Mouse (Mus musculus): ENCODE data around the gene Ccl1.

Ccl1 gene

DNA sequence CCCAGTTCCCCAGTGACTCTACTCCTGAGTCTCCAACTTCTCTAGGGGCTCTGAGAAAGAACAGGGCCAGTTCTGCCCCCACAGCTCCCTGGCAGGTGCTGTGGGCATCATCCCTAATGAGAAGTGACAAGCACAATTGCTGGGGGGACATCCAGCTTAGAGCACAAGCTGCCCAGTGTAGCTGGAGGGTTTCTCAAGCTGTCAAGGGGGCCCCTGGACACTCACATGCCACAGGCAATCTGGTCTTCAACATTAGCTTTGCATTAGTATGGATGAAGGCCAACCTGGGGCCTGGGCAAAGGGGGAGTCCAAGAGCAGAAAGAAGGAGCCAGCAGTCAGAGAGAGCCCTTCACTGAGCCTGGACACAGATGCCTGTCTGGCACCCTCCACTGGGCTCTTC is 14.6 kb downstream of the Ccl1 start:
- Histone ChIP-seq H3K4me1 (replicated peaks; ENCODE audit: low read depth, low read length) (no peaks in the 10 kb centered on the region), H3K36me3 (ENCODE audit: insufficient read depth, low read length) (no peaks in the 10 kb centered on the region), H3K4me3 (replicated peaks; ENCODE audit: low read length) (no peak overlapping the region), H3K9me3 (ENCODE audit: low read length) (peaks cover 16% of the 10 kb centered on the region), H3K27me3 (ENCODE audit: insufficient read depth, low read length) (no peaks in the 10 kb centered on the region; the same call in 1 of the 2 replicates)
- no peak for TF ChIP-seq CTCF (conservative IDR thresholded peaks at IDR 0.05; ENCODE audit: low read length)
- no peak for TF ChIP-seq NANOG (IDR thresholded peaks at IDR 0.05; ENCODE audit: borderline replicate concordance, low read length)
- no peak for TF ChIP-seq POU5F1 (IDR thresholded peaks at IDR 0.05; ENCODE audit: borderline replicate concordance, low read length)

DNA sequence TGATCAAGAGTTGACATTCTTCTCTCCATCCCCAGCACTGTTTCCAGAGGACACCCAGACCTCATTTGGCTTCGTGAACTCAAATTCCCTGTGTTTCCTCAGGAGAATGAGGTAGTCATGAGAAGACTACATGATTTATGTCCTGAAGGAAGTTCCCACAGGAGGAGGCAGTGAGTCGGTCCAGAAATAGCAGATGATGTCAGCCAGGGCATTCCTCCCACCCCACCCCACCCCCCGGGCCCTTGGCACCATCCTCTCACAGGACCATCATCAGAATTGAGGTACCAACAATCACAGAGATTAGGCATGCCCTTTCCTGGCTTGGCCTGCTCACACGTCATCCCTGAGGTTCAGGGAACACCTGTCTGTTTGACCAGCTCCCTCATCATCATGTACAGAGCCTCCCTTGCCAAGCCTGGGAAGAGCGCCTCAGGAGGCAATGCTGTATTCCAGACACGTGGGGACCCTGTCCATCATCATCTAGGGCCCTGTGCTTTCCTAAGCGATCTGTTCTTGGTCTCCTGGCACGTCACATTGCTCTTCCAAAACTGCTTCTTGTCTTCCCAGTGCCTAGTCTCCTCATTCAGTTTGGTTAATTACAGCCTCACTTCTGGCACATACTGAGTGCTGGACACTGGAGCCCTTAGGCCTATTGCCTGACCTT is 31.2 kb downstream of the Ccl1 start:
- Histone ChIP-seq H3K4me3 (replicated peaks; ENCODE audit: low read length) (no peak overlapping the region), H3K27me3 (ENCODE audit: insufficient read depth, low read length) (peaks cover 25% of the 10 kb centered on the region), H3K4me1 (replicated peaks; ENCODE audit: low read depth, low read length) (no peaks in the 10 kb centered on the region), H3K9me3 (ENCODE audit: low read length) (no peaks in the 10 kb centered on the region), H3K36me3 (ENCODE audit: insufficient read depth, low read length) (no peaks in the 10 kb centered on the region)
- no peak for TF ChIP-seq NANOG (IDR thresholded peaks at IDR 0.05; ENCODE audit: borderline replicate concordance, low read length)
- no peak for TF ChIP-seq POU5F1 (IDR thresholded peaks at IDR 0.05; ENCODE audit: borderline replicate concordance, low read length)
- TF ChIP-seq CTCF (conservative IDR thresholded peaks at IDR 0.05; ENCODE audit: low read length) = no peak

DNA sequence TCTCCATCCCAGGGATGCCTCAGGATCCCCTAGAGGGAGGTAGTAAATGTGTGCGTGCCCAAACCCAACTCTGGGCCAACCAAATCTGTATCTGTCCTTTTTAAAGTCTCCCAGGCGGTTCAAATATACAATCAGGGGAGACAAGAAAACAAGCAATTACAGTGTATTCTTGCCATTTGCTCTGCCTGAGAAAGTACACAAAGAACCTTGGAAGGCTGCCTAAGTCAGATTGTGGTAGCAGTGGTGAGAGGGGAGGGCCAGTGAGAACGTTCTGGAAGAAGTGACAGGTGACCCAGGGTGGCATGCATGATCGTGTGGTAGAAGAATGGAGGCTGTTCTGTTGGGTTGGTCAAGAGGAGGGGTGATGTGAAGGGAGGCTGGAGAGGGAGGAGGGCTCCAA is 46.4 kb downstream of the Ccl1 start:
- H3K4me3 ChIP-seq (replicated peaks; ENCODE audit: low read length) = no peak overlapping the region
- H3K9me3 ChIP-seq (ENCODE audit: low read length) = no peaks in the 10 kb centered on the region
- no peaks in the 10 kb centered on the region for H3K36me3 ChIP-seq (ENCODE audit: insufficient read depth, low read length)
- H3K4me1 ChIP-seq (replicated peaks; ENCODE audit: low read depth, low read length) = no peaks in the 10 kb centered on the region
- H3K27me3 ChIP-seq (ENCODE audit: insufficient read depth, low read length) = peaks cover 21% of the 10 kb centered on the region
- TF ChIP-seq CTCF (conservative IDR thresholded peaks at IDR 0.05; ENCODE audit: low read length) = no peak
- TF ChIP-seq NANOG (IDR thresholded peaks at IDR 0.05; ENCODE audit: borderline replicate concordance, low read length) = no peak
- no peak for TF ChIP-seq POU5F1 (IDR thresholded peaks at IDR 0.05; ENCODE audit: borderline replicate concordance, low read length)

DNA sequence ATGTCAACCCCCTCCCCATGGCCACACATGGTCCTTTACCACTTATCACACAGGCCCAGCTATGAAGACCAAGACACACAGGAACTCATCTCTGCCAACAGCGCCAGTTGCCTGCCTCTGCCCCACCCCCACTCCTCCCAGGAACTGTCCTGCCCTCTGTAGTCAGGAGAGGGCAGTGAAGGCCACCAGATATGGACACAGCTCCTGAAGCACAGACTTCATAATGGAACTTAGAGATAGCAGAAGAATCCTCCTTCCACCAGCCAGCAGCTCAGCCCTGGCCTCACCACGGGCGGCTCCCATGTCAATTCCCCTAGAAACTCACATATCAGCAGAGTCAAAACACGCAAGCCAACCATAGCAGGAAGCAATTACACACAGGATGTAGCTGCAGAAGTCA is 49.9 kb downstream of the Ccl1 start:
- Histone ChIP-seq H3K4me3 (replicated peaks; ENCODE audit: low read length) (no peak overlapping the region), H3K36me3 (ENCODE audit: insufficient read depth, low read length) (no peaks in the 10 kb centered on the region), H3K27me3 (ENCODE audit: insufficient read depth, low read length) (peaks cover 36% of the 10 kb centered on the region), H3K9me3 (ENCODE audit: low read length) (no peaks in the 10 kb centered on the region), H3K4me1 (replicated peaks; ENCODE audit: low read depth, low read length) (peaks cover 24% of the 10 kb centered on the region)
- TF ChIP-seq POU5F1 (IDR thresholded peaks at IDR 0.05; ENCODE audit: borderline replicate concordance, low read length) = no peak
- no peak for TF ChIP-seq NANOG (IDR thresholded peaks at IDR 0.05; ENCODE audit: borderline replicate concordance, low read length)
- TF ChIP-seq CTCF (conservative IDR thresholded peaks at IDR 0.05; ENCODE audit: low read length) = no peak

DNA sequence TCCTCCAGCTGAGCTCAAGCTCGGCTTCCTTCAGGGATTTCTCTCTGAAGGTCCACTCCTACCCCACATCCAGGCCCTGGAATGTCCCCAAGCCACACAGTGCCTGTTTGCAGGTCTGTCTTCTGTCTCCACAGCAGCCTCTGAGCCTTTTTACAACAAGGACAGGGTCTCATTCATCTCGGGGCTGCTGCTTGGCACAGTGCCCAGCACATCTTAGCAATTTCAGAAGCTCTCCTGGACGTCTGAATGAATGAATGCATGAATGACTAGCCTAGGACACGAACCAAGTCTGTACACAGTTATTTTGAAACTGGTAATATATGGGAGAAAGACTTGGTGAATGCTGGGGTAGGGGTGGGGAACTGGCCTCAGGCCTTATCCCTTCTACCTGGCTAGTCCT is 52.1 kb downstream of the Ccl1 start:
- Histone ChIP-seq H3K4me3 (replicated peaks; ENCODE audit: low read length) (no peak overlapping the region), H3K9me3 (ENCODE audit: low read length) (peaks cover 4% of the 10 kb centered on the region), H3K36me3 (ENCODE audit: insufficient read depth, low read length) (no peaks in the 10 kb centered on the region), H3K4me1 (replicated peaks; ENCODE audit: low read depth, low read length) (peaks cover 39% of the 10 kb centered on the region), H3K27me3 (ENCODE audit: insufficient read depth, low read length) (peaks cover 27% of the 10 kb centered on the region)
- TF ChIP-seq POU5F1 (IDR thresholded peaks at IDR 0.05; ENCODE audit: borderline replicate concordance, low read length) (no peak), NANOG (IDR thresholded peaks at IDR 0.05; ENCODE audit: borderline replicate concordance, low read length) (no peak), CTCF (conservative IDR thresholded peaks at IDR 0.05; ENCODE audit: low read length) (no peak)

DNA sequence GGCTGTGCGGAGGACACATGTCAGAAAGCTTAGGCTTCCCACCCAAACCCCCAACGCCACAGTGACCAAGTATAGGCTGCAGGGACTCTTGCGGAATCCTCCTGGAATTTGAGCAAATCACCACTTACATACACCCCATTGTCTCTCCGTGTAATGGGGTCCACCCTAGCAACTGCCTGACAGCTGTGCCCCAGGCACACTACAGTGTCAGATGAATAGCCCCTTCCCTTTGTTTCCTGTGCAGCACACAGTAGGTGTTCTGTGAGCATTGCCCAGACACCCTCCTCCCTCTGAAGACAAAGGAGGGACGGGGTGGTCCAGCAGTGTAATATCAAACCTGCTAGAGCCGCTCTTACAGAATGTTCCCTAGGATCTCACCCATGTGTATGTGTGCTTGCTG is 54.2 kb downstream of the Ccl1 start:
- peaks cover 19% of the 10 kb centered on the region for H3K27me3 ChIP-seq (ENCODE audit: insufficient read depth, low read length)
- TF ChIP-seq NANOG (IDR thresholded peaks at IDR 0.05; ENCODE audit: borderline replicate concordance, low read length) (no peak), POU5F1 (IDR thresholded peaks at IDR 0.05; ENCODE audit: borderline replicate concordance, low read length) (no peak), CTCF (conservative IDR thresholded peaks at IDR 0.05; ENCODE audit: low read length) (no peak)
- H3K4me3 ChIP-seq (replicated peaks; ENCODE audit: low read length) = 0 out of 2 replicates have a peak overlapping the region, but pooled peaks have one; percentile 10
- H3K36me3 ChIP-seq (ENCODE audit: insufficient read depth, low read length) = no peaks in the 10 kb centered on the region
- peaks cover 39% of the 10 kb centered on the region for H3K4me1 ChIP-seq (replicated peaks; ENCODE audit: low read depth, low read length)
- H3K9me3 ChIP-seq (ENCODE audit: low read length) = peaks cover 13% of the 10 kb centered on the region

DNA sequence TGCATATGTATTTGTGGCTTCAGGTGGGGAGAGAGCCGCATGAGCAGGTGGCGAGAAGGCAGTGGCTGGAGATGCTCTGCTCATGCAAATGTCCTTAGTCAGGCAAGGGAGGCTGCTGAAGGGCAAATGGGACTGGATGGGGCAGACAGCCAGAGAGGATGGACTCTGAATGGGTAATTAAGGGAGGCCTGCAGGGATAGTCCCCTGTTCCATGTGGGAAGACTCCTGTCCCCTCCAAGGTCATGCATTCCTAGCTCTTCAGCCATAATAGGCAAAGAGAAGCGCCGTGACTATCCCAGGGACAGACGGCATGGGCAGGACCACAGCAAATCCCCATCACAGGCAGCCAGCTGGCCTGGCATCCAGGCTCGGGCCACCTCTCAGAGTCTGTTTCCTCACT is 55.5 kb downstream of the Ccl1 start:
- no peaks in the 10 kb centered on the region for H3K36me3 ChIP-seq (ENCODE audit: insufficient read depth, low read length)
- peaks cover 19% of the 10 kb centered on the region for H3K27me3 ChIP-seq (ENCODE audit: insufficient read depth, low read length)
- H3K4me3 ChIP-seq (replicated peaks; ENCODE audit: low read length) = no peak overlapping the region
- peaks cover 13% of the 10 kb centered on the region for H3K9me3 ChIP-seq (ENCODE audit: low read length)
- peaks cover 39% of the 10 kb centered on the region for H3K4me1 ChIP-seq (replicated peaks; ENCODE audit: low read depth, low read length)
- no peak for TF ChIP-seq NANOG (IDR thresholded peaks at IDR 0.05; ENCODE audit: borderline replicate concordance, low read length)
- no peak for TF ChIP-seq POU5F1 (IDR thresholded peaks at IDR 0.05; ENCODE audit: borderline replicate concordance, low read length)
- TF ChIP-seq CTCF (conservative IDR thresholded peaks at IDR 0.05; ENCODE audit: low read length) = no peak

DNA sequence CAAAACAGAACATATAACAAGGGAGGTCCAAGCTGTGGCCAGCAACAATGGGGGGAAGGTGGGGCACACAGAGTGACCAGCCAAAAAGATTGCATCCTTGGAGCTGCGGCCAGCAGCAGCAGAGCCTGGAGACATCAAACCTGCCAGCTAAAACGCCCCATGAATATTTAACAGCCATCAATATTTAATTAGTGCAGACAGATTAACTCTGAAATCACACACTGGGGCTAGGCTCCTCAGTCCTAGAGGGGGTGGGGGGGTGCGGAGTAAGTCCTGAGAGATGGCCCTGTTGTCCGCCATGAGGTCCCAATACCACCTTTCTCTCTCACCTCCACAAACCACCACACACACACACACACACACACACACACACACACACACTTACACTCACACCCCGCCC is 68.1 kb downstream of the Ccl1 start:
- no peaks in the 10 kb centered on the region for H3K9me3 ChIP-seq (ENCODE audit: low read length)
- TF ChIP-seq POU5F1 (IDR thresholded peaks at IDR 0.05; ENCODE audit: borderline replicate concordance, low read length) = no peak
- no peak for TF ChIP-seq CTCF (conservative IDR thresholded peaks at IDR 0.05; ENCODE audit: low read length)
- no peak for TF ChIP-seq NANOG (IDR thresholded peaks at IDR 0.05; ENCODE audit: borderline replicate concordance, low read length)
- 0 out of 2 replicates have a peak, but pooled peaks cover 4% of the 10 kb centered on the region for H3K27me3 ChIP-seq (ENCODE audit: insufficient read depth, low read length)
- H3K36me3 ChIP-seq (ENCODE audit: insufficient read depth, low read length) = no peaks in the 10 kb centered on the region
- peaks cover 9% of the 10 kb centered on the region; the same call in 1 of the 2 replicates for H3K4me1 ChIP-seq (replicated peaks; ENCODE audit: low read depth, low read length)
- H3K4me3 ChIP-seq (replicated peaks; ENCODE audit: low read length) = no peak overlapping the region
